Mouse (Mus musculus): ENCODE data around the gene Mmrn2. TPM values are rescaled to one million over a fixed set of nuclear protein-coding genes. Genes with fewer than 3 reads are reported as not detected.

Mmrn2 gene
- total RNA-seq (2021): 1 to 10 TPM; 3.1 to 3.3 TPM
- long read RNA-seq, partial matches to known transcripts: 3 of 5 reads
- long read RNA-seq, other reads (novel, unspliced or antisense): 1 of 5 reads

DNA sequence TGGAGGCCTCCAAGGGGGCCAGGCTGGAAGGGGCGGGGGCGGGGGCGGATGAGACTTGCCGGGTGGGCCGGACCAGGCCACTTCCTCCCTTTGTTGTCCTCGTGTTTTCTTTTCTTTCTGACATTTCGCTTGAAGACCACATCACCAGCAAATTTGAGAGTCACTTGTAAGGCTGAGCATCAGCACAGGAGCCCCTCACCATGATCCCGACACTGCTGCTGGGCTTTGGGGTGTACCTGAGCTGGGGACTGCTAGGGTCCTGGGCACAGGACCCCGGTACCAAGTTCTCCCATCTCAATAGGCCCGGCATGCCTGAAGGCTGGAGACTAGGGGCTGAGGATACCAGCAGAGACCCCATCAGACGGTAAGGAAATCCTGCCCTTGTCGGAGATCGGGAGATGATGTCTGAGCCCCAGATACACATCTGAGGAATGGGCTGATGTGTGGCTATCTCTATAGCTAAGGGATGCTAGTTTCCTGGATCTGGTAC is at the start of gene Mmrn2:
Gene Mmrn2 (plus strand): TSS at position 51 of the 490 bp plus-strand sequence.
- DNase-seq (ENCODE audit: low spot score in 2 of 2): no peak

- DNase-seq (ENCODE audit: low spot score in 2 of 2): no peak
Measured at GRCm38 (mm10) chr14:34326606-34327005, 48.7 kb upstream of the Mmrn2 start.

DNA sequence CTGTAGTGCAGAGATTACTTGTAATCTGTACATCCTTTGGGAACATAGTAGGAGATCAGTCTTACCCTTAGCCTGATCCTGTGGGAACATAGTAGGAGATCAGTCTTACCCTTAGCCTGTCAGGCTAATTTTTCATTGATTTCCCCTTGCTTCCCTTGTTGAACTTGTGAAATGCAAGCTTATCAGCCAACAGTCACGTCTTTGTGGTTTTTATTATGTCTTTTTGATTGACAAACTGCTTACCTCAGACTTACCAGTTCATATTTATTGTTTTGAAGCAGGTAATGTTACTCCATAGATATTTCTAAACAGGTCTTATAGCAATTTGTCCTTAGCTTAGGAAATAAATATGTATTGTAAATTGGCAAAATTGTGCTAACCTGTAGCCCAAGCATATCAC is 47.6 kb upstream of the Mmrn2 start:
- DNase-seq (ENCODE audit: low spot score in 2 of 2): no peak

GRCm38 (mm10) chr14:34330657-34331158 is 44.6 kb upstream of the Mmrn2 start:
- no peak for DNase-seq (ENCODE audit: low spot score in 2 of 2)

GRCm38 (mm10) chr14:34331886-34332285 is 43.4 kb upstream of the Mmrn2 start:
- peak in 1 of 2 experiments; percentile 57 for DNase-seq (ENCODE audit: low spot score in 2 of 2)

- peak in 1 of 2 experiments; percentile 70 for DNase-seq (ENCODE audit: low spot score in 2 of 2)
Measured at GRCm38 (mm10) chr14:34332476-34332875, 42.8 kb upstream of the Mmrn2 start.

GRCm38 (mm10) chr14:34339446-34339845 is 35.8 kb upstream of the Mmrn2 start:
- DNase-seq (ENCODE audit: low spot score in 2 of 2): peak in 1 of 2 experiments; percentile 34

- DNase-seq (ENCODE audit: low spot score in 2 of 2): peak in 1 of 2 experiments; percentile 37
Measured at GRCm38 (mm10) chr14:34341993-34342392, 33.3 kb upstream of the Mmrn2 start.

GRCm38 (mm10) chr14:34343078-34343477 is 32.2 kb upstream of the Mmrn2 start:
- DNase-seq (ENCODE audit: low spot score in 2 of 2): no peak

DNA sequence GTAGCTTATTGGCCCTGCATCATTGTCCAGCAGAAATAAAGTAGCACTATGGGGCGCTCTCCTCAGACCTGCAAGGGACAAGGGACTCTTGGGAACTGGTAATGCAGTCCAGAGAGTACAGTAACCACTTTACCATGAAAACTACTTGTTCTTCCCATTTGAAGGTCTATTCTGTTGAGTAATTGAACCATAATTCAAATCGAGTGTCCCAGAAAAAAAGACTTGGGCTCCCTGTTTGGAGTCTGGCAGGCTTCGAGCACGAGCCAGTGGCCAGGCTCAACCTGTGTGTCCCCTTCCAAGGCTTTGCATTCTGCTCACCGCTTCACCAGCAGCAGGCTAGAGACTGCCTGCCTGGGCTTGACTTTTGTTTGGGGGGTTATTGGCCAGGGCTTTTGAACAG is 30.9 kb upstream of the Mmrn2 start:
- DNase-seq (ENCODE audit: low spot score in 2 of 2): no peak

- no peak for DNase-seq (ENCODE audit: low spot score in 2 of 2)
Measured at GRCm38 (mm10) chr14:34345771-34346566, 29.3 kb upstream of the Mmrn2 start.

GRCm38 (mm10) chr14:34347084-34347483 is 28.2 kb upstream of the Mmrn2 start:
- no peak for DNase-seq (ENCODE audit: low spot score in 2 of 2)

DNA sequence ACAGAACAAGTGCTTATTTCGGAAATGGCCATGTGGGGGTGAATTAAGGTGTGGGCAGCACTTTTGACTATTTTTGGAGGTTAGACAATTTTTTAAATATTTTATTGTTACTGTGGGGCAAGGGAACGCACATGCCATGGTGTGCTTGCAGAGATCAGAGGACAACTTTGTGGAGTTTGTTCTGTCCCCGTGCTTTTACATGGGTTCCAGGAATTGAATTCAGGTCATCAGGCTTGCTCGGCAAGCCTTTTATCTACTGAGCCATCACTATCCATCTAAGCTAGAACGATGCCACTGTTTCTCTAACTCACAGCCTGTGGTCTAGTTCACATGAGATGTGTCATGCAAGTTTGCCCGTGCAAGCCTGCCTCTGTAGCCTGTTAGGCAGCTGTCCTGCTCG is 27.0 kb upstream of the Mmrn2 start:
- no peak for DNase-seq (ENCODE audit: low spot score in 2 of 2)

DNA sequence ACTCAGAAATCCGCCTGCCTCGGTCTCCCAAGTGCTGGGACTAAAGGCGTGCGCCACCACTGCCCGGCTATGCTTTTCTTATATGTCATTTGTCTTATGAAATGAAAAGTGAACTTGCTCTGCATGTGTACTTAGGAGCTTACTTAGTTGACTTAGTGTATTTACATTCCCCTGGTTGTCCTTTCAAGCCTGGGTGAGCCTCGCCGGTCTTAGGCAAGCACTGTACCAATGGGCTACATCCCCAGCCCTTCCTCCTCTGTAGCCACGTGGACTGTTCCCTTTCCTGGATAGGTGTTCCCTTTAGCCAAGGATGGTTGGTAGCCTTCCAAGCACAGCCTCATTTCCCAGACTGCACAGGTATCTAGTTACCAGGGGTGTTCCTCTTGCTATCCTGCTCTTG is 26.3 kb upstream of the Mmrn2 start:
- no peak for DNase-seq (ENCODE audit: low spot score in 2 of 2)

DNA sequence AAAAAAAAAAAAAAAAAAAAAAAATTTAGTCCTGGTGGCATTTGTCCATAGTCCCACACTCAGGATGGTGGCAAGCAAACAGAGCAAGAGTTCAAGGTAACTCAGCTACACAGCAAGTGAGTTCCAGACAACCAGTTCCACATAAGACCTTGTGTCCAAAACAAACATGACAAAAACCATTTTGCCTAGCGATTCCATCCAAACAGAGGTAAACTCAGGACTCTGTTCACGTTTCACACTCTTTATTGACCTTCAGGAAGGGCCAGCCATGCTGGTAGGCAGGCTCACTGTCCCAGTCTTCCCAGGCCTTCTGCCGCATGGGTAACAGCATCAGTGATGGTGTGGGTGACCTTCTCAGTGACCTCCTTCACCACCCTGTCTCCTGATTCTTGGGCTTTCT is 23.6 kb upstream of the Mmrn2 start:
- no peak for DNase-seq (ENCODE audit: low spot score in 2 of 2)

GRCm38 (mm10) chr14:34352523-34352922 is 22.7 kb upstream of the Mmrn2 start:
- DNase-seq (ENCODE audit: low spot score in 2 of 2): no peak

DNA sequence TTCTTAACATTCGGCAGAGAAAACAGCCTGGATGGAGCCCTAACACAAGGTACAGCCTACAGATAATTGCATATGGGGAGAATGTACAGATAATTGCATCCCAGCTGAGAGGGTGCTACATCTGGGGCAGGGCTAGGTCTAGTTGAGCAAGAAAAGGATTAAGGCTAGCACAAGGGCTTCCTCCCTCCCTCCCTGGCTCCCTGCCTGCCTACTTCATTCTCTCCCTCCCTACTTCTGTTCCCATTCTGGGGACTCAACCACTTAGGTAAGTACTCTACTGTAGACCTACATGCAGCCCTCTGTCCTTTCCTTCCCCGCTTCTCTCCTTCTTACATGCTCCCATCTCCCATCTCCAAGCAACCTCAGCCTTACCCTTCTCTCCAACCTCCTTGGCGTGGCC is 21.9 kb upstream of the Mmrn2 start:
- no peak for DNase-seq (ENCODE audit: low spot score in 2 of 2)

- DNase-seq (ENCODE audit: low spot score in 2 of 2): no peak
Measured at GRCm38 (mm10) chr14:34354456-34354855, 20.8 kb upstream of the Mmrn2 start.

DNA sequence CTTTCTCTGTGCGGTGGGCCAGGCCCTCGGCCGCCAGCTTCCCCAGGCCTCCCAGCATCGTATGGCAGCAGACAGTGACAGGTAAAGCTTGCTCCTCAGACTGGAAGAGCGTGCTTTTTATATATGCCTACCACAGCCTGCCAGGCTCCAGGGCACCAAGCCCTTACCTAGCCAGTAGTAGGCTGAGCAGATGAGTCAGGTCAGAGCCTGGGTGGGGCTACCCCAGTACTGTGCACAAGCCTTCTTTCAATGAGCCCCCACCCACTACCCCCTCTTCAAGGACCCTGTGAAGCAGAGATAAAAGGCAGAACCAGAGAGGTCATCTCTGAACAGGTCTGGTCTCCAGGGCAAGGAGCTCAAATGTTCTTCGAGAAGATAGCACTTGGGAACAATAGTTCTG is 20.0 kb upstream of the Mmrn2 start, which contains the start of gene Fam25c:
Gene Fam25c (minus strand): TSS at position 133 of the 400 bp plus-strand sequence.
- DNase-seq (ENCODE audit: low spot score in 2 of 2): no peak

DNA sequence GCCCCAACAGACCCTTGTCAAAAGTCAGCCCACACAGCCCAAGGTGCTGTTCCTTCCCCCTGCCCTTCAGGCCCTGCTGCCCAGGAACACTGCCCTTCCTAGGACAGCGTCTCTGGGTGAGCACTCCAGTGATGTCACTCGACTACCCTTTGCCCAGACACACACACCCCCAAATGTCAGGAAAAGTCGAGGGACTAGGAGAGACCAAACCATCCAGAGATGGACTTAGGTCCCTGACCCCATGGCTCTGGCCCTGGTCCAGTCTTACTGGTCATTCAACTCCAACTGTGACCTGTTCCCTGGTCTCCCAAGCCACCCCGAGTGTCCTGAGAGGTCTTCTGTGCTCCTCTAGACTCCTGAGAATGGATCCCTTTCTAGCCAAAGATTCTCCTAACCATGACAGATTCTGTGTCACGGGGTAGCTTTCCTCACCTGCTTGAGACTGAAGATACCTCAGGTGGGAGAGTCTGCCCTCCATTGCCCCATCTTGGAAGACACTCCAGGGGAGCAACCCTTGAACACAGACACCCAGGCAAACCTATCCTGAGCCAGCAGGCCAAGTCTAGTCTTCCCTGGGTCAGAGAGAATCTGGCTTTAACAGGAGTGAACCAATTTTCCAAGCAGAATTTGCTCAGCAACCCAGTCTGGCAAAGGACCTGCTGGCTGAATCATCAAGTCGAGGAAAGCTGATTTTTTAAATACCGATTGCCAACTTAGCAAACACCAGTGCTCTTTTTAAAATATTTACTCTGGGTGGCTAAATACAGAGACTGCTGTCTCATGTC is 17.4 kb upstream of the Mmrn2 start:
- peak; percentile 9 to 57 for DNase-seq (ENCODE audit: low spot score in 2 of 2)

DNA sequence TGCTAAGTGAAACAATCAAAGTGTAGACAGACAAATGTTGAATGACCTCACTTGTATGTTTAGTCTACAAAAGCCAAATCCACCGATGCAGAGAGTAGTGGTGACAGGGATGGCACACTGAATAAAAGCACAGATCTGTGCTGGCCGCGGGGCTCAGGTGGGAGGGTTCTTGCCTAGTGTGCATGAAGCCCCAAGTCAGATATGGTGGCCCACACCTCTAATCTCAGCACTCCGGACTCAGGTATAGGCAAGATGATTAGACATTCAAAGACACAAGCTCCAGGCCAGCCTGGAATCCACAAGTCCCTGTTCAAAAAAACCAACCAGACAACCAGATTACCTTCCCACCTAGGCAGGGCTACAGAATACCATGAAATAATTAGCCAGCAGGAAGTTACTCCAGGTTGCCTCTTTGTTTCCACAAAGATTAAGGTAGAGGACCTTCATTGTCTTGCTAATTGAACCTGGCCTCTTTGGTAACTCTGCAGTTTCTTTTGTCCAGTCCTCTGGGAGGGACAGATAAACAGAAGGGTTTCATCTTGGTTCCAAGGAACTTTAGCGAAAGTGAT is 15.5 kb upstream of the Mmrn2 start:
- DNase-seq (ENCODE audit: low spot score in 2 of 2): no peak
